Mouse (Mus musculus): ENCODE results near the gene Cpeb3. TPM values are rescaled to one million over a fixed set of nuclear protein-coding genes. Genes with fewer than 3 reads are reported as not detected.
"Not testable (repeated sequence)": the region's sequence is repeated elsewhere in the genome, so short reads cannot be mapped to it uniquely, and the experiment has no call there.

Gene Cpeb3
- polyA plus RNA-seq, 1 experiment from 2014 or later = 16.1 TPM

DNA sequence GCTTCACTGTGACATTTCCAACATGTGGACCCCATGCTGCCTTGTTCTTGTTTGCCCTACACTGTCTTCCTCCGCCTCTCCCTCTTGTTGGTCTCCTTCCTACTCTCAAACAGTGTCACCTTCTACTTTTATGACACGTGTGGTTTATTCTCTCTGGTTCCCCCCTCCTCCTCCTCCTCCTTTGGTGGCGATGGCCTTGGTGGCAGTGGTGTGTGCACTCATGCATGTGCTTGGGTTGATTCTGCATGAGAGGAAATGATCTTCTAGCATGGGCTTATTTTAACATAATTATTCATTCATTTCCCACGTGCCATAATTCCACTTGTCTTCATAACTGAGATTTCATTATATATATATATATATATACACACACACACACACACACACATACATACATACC is 98.5 kb downstream of the Cpeb3 start:
- WGBS (ENCODE audit: missing documents) = 78% methylated on average over 2 of the region's 4 CpGs
- no peak overlapping the region for H3K27ac ChIP-seq
- no peaks in the 10 kb centered on the region for H3K79me2 ChIP-seq (ENCODE audit: inconsistent target)
- H3K36me3 ChIP-seq (ENCODE audit: inconsistent target) = no peaks in the 10 kb centered on the region
- no peak overlapping the region for H3K4me3 ChIP-seq (ENCODE audit: inconsistent target)

DNA sequence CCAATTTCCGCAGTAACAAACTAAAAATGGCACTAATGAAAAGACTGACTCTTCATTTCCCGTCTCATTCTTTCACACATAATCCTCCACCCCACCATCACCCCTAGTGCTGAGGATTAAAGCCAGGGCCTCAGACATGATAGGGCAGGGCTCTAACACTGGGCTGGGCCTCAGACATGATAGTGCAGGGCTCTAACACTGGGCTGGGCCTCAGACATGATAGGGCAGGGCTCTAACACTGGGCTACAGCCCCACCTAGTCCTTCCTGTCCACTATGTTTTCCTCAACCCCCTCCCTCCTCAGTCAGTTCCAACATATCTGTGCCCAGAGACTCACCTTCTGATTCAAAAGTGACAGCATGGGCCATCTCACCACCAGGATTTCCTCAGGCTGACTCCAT is 107.7 kb downstream of the Cpeb3 start:
- H3K4me3 ChIP-seq (ENCODE audit: inconsistent target) = no peak overlapping the region
- no peak overlapping the region for H3K27ac ChIP-seq
- H3K79me2 ChIP-seq (ENCODE audit: inconsistent target) = no peaks in the 10 kb centered on the region
- no peaks in the 10 kb centered on the region for H3K36me3 ChIP-seq (ENCODE audit: inconsistent target)
- 85% methylated on average over 2 of the region's 2 CpGs for WGBS (ENCODE audit: missing documents)

DNA sequence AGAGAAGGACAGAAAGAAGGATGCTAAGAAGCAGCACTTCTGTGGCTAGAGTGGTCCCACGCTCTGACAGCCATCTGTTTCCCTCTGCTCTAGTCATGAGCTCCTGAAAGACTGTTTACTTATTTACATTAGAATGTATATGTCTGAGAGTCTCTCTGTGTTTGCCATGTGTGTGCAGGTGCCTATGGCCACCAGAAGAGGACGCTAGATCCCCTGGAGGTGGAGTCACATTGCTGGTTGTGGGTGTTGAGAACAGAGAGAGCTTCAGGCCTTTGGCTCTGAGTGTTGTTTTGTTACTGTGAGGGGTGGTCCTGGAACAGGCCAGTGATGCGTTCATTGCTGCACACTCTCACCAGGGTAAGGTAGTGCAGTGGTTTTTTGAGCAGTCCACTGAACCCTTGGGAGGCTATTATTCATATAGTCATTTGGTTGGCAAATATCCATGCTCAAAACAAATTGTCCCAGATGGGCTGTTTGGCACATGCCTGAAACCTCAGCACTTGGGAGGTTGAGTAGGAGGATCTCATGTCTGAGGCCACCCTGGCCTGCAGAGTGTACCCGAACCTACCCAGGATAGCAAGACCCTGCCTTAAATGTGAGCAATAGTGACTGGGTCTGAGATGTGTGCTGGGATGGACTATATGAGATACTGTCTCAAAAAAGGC is 112.6 kb downstream of the Cpeb3 start:
- H3K27ac ChIP-seq = no peak overlapping the region
- H3K36me3 ChIP-seq (ENCODE audit: inconsistent target) = no peaks in the 10 kb centered on the region
- 100% methylated on average over 4 of the region's 4 CpGs for WGBS (ENCODE audit: missing documents)
- no peak overlapping the region for H3K4me3 ChIP-seq (ENCODE audit: inconsistent target)
- no peaks in the 10 kb centered on the region for H3K79me2 ChIP-seq (ENCODE audit: inconsistent target)

DNA sequence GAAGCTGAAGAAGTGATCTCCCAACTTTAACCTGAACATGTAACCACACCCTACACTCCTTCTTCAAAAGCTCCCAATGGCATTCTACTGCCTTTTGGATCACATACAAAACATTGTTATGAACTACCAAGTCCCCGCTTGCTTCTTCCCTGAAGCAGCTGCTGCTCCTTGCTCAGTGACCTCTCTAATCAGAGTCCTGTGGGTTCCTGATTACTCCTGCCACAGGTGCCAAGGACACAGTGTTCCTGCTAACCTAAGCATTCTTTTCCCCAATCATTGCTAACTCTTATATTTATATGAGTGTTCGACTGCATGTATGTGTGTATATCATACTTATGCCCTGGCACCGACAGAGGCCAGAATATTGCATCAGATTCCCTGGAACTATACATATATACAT is 115.2 kb downstream of the Cpeb3 start:
- H3K36me3 ChIP-seq (ENCODE audit: inconsistent target) = no peaks in the 10 kb centered on the region
- WGBS (ENCODE audit: missing documents) = 95% methylated on average over 3 of the region's 3 CpGs
- no peak overlapping the region for H3K4me3 ChIP-seq (ENCODE audit: inconsistent target)
- H3K27ac ChIP-seq = no peak overlapping the region
- no peaks in the 10 kb centered on the region for H3K79me2 ChIP-seq (ENCODE audit: inconsistent target)

DNA sequence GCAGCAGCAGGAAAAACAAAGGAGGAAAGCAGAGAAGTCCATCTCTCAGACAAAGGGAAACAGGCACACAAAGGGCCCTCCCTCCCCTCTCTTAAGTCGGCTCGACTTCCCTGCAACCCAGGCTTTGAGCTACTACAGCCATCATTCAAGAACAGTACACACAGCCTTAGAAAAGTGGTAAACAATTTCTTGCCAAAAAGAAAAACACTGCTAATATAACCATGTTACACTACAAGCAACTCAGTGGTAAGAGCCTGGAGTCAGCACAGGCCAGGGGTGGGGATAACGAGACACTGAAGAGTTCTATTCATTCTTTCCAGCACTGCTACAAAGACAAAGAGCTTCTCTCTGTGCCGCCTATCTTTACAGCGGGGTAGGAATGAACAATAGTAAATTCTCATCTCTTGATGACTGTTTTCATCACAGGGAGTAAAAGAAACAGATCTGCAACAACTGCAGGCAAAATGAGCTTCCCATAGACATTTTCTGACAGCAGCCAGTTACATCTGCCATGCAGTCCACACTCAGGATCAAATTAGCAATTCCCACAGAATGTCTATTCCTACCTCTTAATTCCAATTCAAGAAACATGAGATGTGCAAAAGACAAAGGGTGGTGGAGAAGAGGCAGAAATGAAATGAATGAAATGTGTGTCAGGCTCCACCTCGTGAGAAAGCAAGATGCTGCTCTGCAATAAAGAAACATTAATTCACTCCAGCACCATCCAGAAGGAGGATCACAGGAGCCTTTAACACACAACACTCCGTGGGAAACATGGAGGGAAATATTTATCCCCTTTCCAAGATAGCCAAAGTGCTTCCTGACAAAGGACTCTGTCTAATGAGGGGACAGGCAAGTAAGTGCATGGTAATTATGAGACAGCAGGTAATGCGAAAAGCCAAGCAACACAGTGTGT is 118.0 kb downstream of the Cpeb3 start:
- Histone ChIP-seq H3K36me3 (ENCODE audit: inconsistent target) (no peaks in the 10 kb centered on the region), H3K27ac (no peak overlapping the region), H3K4me3 (ENCODE audit: inconsistent target) (no peak overlapping the region), H3K79me2 (ENCODE audit: inconsistent target) (no peaks in the 10 kb centered on the region)
- WGBS (ENCODE audit: missing documents) = 76% methylated on average over 8 of the region's 8 CpGs

DNA sequence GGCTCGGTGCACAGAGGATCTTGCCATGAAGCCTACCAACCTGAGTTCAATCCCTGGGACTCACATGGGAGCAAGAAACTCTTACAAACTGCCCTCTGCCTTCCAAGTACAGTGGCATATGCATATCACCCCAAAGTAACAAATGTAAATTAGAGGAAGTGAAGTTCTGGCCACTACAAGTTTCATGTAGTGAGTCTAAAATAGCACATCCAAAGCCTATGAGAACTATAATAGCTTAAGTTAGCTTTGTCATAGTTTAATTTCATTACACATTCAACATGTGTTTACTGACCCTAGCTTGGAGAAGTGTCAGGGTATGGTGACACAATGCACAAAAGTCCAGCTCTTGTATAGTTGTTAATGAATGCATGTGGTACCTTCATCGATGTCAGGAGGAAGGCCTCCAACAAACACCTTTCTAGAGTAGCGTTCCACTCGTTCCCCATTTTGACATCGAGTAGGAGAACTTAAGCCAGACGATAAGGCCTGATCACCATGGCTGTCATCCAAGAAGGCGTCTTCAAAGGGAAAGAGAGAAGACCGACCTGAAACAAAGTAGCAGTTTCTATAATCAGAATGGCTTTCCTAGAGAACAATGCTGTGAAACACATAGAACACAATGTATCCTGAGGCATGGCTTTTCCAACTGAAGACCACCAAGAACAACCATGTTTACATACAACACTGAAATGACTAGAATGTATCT is 120.2 kb downstream of the Cpeb3 start:
- no peaks in the 10 kb centered on the region for H3K36me3 ChIP-seq (ENCODE audit: inconsistent target)
- H3K79me2 ChIP-seq (ENCODE audit: inconsistent target) = no peaks in the 10 kb centered on the region
- no peak overlapping the region for H3K4me3 ChIP-seq (ENCODE audit: inconsistent target)
- 87% methylated on average over 8 of the region's 8 CpGs for WGBS (ENCODE audit: missing documents)
- H3K27ac ChIP-seq = no peak overlapping the region

DNA sequence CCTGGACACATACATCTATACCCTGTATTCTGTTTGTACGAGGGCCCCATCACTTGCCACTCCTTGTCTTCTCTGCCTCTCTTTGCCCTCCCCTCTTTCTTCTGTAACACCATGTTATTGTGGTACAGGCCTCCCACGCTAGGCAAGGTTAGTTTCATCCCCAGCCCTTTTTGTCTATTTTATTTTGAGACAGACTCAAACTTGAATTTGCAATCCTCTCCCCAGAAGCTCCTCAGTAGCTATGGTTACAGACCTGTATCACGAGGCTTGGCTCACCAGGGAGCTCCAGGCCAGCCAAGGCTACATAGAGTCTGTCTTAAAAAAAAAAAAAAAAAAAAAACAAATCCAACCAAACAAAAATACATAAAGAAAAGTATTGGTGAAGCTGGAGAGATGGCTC is 123.9 kb downstream of the Cpeb3 start:
- no peaks in the 10 kb centered on the region for H3K79me2 ChIP-seq (ENCODE audit: inconsistent target)
- no peak overlapping the region for H3K27ac ChIP-seq
- H3K4me3 ChIP-seq (ENCODE audit: inconsistent target) = no peak overlapping the region
- H3K36me3 ChIP-seq (ENCODE audit: inconsistent target) = no peaks in the 10 kb centered on the region
- WGBS (ENCODE audit: missing documents) = 96% methylated on average over 3 of the region's 3 CpGs

DNA sequence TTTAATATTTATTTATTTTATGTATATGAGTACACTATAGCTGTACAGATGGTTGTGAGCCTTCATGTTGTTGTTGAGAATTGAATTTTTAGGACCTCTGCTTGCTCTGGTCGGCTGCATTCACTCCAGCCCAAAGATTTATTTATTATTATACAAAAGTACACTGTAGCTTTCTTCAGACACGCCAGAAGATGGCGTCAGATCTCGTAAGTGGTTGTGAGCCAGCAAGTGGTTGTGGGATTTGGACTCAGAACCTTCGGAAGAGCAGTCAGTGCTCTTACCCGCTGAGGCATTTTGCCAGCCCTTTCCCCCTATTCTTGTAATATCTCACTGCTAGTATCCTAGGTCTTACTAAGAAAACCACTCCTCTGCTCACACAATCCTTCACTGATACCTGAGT is 126.9 kb downstream of the Cpeb3 start:
- Histone ChIP-seq H3K36me3 (ENCODE audit: inconsistent target) (no peaks in the 10 kb centered on the region), H3K27ac (no peak overlapping the region), H3K4me3 (ENCODE audit: inconsistent target) (no peak overlapping the region), H3K79me2 (ENCODE audit: inconsistent target) (no peaks in the 10 kb centered on the region)
- WGBS (ENCODE audit: missing documents) = 71% methylated on average over 6 of the region's 6 CpGs

DNA sequence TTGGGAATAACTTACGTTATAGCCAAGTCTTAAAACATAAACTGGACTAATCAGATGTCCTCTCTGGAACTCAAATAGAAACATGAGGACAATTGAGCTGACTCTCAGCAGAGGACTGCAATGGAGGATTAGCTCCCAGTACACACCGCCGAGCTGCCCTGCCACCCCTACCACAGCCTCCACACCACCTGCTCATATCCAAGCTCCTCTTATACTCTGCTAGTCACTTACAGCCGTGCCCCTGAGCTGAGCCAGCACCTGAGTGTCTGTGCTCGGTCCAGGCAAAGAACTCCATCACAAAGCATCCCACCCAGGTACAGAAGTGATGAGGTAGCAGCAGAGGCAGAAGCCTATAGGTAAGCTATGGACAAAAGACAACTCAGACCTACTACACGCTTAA is 129.2 kb downstream of the Cpeb3 start:
- no peaks in the 10 kb centered on the region for H3K79me2 ChIP-seq (ENCODE audit: inconsistent target)
- WGBS (ENCODE audit: missing documents) = 94% methylated on average over 6 of the region's 6 CpGs
- no peak overlapping the region for H3K4me3 ChIP-seq (ENCODE audit: inconsistent target)
- H3K36me3 ChIP-seq (ENCODE audit: inconsistent target) = no peaks in the 10 kb centered on the region
- peak overlapping the region; percentile 78 for H3K27ac ChIP-seq

DNA sequence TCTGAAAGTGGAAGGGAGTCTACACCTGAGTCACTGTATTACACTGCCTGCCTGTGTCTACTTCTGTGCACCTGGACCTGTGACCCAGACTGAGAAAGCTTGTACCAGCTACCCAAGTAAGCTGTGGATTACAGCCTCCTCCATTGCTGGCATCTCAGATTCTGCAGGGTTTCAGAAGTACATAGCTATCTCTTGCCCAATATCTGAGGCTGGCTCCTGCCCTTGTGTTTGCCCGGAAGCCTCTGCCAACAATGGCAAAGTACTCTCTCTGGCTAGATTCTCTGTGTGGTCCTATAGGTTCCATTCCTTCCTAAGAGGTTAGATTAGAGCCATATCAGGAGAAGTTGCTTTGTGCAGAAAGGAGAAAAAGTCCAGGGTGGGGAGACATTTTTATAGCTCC is 129.8 kb downstream of the Cpeb3 start:
- Histone ChIP-seq H3K79me2 (ENCODE audit: inconsistent target) (no peaks in the 10 kb centered on the region), H3K27ac (peak overlapping the region; percentile 78)
- 92% methylated on average over 1 of the region's 1 CpGs for WGBS (ENCODE audit: missing documents)

DNA sequence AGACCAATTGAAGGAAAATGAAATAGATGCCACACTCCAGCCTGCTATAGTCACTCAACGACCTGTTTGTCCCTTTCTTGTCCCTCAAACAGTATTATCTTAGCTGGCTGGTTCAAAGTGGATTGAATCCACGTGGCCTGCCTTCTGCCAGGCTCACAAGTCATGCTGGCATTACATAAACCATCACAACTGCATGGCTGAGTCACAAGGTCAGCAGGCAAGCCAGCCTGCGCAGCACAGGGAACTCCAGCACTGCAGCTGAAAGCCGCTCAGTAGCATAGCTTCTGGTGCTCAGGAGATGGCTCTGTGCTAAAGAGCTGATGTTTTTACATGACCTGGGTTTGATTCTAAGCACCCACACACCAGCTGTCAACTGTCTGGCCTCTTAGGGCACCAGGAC is 130.3 kb downstream of the Cpeb3 start:
- no peak overlapping the region for H3K4me3 ChIP-seq (ENCODE audit: inconsistent target)
- H3K79me2 ChIP-seq (ENCODE audit: inconsistent target) = no peaks in the 10 kb centered on the region
- no peaks in the 10 kb centered on the region for H3K36me3 ChIP-seq (ENCODE audit: inconsistent target)
- H3K27ac ChIP-seq = peak overlapping the region; percentile 78
- 51% methylated on average over 4 of the region's 4 CpGs for WGBS (ENCODE audit: missing documents)

More for the DNA sequence above, 129.8 kb downstream of the Cpeb3 start:
- Histone ChIP-seq H3K36me3 (ENCODE audit: inconsistent target) (no peaks in the 10 kb centered on the region), H3K4me3 (ENCODE audit: inconsistent target) (no peak overlapping the region)

DNA sequence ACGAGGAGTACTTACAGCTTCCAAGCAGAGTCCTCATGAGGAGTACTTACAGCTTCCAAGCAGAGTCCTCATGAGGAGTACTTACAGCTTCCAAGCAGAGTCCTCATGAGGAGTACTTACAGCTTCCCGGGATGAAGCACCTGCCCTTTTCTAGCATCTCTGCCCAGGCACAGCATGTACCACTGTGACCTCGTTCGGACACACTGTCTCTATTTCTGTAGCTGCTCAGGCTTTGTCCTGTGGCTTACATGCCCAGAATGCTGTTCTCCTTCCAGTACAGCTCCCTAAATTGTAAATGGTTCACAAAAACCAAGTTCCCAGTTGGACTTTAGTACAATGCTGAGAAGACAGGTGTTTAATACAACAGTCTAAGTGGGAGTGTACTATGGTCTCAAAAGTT is 131.1 kb downstream of the Cpeb3 start:
- H3K27ac ChIP-seq = peak overlapping the region; percentile 78
- H3K36me3 ChIP-seq (ENCODE audit: inconsistent target); H3K79me2 ChIP-seq (ENCODE audit: inconsistent target); H3K4me3 ChIP-seq (ENCODE audit: inconsistent target): not testable (repeated sequence)
- WGBS (ENCODE audit: missing documents) = 91% methylated on average over 4 of the region's 4 CpGs

DNA sequence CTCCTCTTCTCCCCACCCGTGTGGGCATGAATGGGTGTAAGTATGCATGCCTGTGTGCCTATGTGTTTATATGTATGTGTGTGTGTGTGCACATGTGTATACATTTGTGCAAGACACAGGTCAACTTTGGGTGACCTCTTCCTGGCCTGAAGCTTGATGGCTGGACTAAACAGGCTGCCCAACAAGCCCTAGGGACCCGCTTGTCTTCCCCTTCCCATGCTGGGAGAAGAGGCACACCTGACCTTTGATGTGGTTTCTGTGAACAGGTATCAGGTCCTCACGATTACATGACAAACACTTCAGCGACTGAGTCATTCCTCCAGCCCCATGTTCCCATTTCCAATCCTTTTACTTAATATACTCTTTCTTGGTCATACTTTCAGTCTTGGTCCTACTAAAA is 131.8 kb downstream of the Cpeb3 start:
- H3K4me3 ChIP-seq (ENCODE audit: inconsistent target) = no peak overlapping the region
- H3K36me3 ChIP-seq (ENCODE audit: inconsistent target) = no peaks in the 10 kb centered on the region
- H3K27ac ChIP-seq = no peak overlapping the region
- H3K79me2 ChIP-seq (ENCODE audit: inconsistent target) = no peaks in the 10 kb centered on the region
- WGBS (ENCODE audit: missing documents) = 89% methylated on average over 4 of the region's 4 CpGs

DNA sequence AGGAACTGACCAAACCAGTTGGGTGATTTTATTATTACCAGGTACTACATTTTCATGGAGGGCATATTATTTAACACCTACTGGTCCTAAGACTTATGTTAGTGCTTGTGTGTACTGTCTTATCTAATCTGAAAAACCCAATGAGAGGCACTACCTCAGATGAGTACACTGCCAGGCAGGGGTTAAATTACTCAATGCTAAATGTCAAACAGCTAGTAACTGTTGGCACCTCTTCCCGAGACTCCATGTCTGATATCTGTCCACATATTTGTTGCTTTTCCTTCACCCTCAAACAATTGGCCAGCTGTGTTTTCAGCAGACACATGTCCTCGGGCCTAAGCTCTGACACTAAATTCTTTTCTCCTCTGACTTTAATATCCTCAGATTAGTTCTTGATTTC is 132.3 kb downstream of the Cpeb3 start:
- Histone ChIP-seq H3K79me2 (ENCODE audit: inconsistent target) (no peaks in the 10 kb centered on the region), H3K36me3 (ENCODE audit: inconsistent target) (no peaks in the 10 kb centered on the region), H3K27ac (no peak overlapping the region), H3K4me3 (ENCODE audit: inconsistent target) (no peak overlapping the region)
- WGBS (ENCODE audit: missing documents) = 91% methylated on average over 2 of the region's 2 CpGs

DNA sequence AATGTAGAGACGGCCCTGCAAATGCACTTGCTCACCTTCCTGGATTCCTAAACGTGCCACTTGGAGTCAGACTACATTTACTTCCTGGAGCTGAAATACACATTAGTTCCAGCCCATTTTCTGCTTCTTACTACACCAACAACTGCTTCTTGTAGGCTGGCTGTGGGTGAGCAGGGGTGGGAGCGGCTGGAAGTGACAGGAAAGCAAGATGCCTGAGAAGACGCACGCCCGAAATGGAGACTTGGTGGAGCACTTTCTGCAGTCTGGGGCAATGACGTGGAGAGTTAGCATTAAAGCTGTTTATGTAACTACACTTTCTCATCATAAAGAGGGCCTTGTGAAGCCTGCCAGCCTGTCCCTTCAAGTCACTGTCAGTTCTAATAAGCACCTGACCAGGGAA is 132.7 kb downstream of the Cpeb3 start:
- WGBS (ENCODE audit: missing documents) = 93% methylated on average over 7 of the region's 7 CpGs
- no peak overlapping the region for H3K4me3 ChIP-seq (ENCODE audit: inconsistent target)
- H3K36me3 ChIP-seq (ENCODE audit: inconsistent target) = no peaks in the 10 kb centered on the region
- H3K79me2 ChIP-seq (ENCODE audit: inconsistent target) = no peaks in the 10 kb centered on the region
- no peak overlapping the region for H3K27ac ChIP-seq
